Mouse (Mus musculus): ENCODE results near the gene Pole3.

The Pole3 gene

GRCm38 (mm10) chr4:62524651-62525488, at the start of gene Pole3, which contains the start of gene 4933430I17Rik:
Gene Pole3, minus strand, starts transcription at chr4:62525068.
Gene 4933430I17Rik, plus strand, starts transcription at chr4:62525369.
- peak; percentile 98 for DNase-seq

GRCm38 (mm10) chr4:62570029-62570428, 45.2 kb upstream of the Pole3 start:
- no peak for DNase-seq

GRCm38 (mm10) chr4:62569603-62570002, 44.7 kb upstream of the Pole3 start:
- no peak for DNase-seq

GRCm38 (mm10) chr4:62568359-62568758, 43.5 kb upstream of the Pole3 start:
- no peak for DNase-seq

- DNase-seq = no peak
Measured at GRCm38 (mm10) chr4:62567696-62568095, 42.8 kb upstream of the Pole3 start.

- peak in 1 of 2 experiments; percentile 27 for DNase-seq
Measured at GRCm38 (mm10) chr4:62566530-62566929, 41.7 kb upstream of the Pole3 start.

GRCm38 (mm10) chr4:62562006-62562405, 37.1 kb upstream of the Pole3 start:
- no peak for DNase-seq

- DNase-seq = no peak
Measured at GRCm38 (mm10) chr4:62561630-62562001, 36.7 kb upstream of the Pole3 start.

- DNase-seq = peak; percentile 35 to 85
Measured at GRCm38 (mm10) chr4:62560963-62561629, 36.2 kb upstream of the Pole3 start.

- no peak for DNase-seq
Measured at GRCm38 (mm10) chr4:62559797-62560329, 35.0 kb upstream of the Pole3 start, which contains the start of gene Rgs3. Gene Rgs3, plus strand, starts transcription at chr4:62559847.

GRCm38 (mm10) chr4:62557436-62557835, 32.6 kb upstream of the Pole3 start:
- no peak for DNase-seq

- no peak for DNase-seq
Measured at GRCm38 (mm10) chr4:62551966-62552365, 27.1 kb upstream of the Pole3 start.

- DNase-seq = no peak
Measured at GRCm38 (mm10) chr4:62544801-62545200, 19.9 kb upstream of the Pole3 start.

- no peak for DNase-seq
Measured at GRCm38 (mm10) chr4:62543782-62544181, 18.9 kb upstream of the Pole3 start.

GRCm38 (mm10) chr4:62541802-62542201, 16.9 kb upstream of the Pole3 start:
- no peak for DNase-seq

GRCm38 (mm10) chr4:62533729-62534128, 8.9 kb upstream of the Pole3 start:
- no peak for DNase-seq

- no peak for DNase-seq
Measured at GRCm38 (mm10) chr4:62527655-62528054, 2.8 kb upstream of the Pole3 start.

- no peak for DNase-seq
Measured at GRCm38 (mm10) chr4:62526256-62526655, 1.4 kb upstream of the Pole3 start.

- no peak for DNase-seq
Measured at GRCm38 (mm10) chr4:62525489-62525811, 582 bp upstream of the Pole3 start.

GRCm38 (mm10) chr4:62520892-62521400, 3.9 kb downstream of the Pole3 start:
- no peak for DNase-seq

- DNase-seq = peak; percentile 90 to 94
Measured at GRCm38 (mm10) chr4:62519849-62520233, 5.0 kb downstream of the Pole3 start, which contains the start of gene Alad. Gene Alad, minus strand, starts transcription at chr4:62519918.

GRCm38 (mm10) chr4:62519122-62519848, 5.6 kb downstream of the Pole3 start:
- no peak for DNase-seq
